Mouse (Mus musculus): Measurements from ENCODE around the gene Olfr1469.
"Not testable (repeated sequence)": the region's sequence is repeated elsewhere in the genome, so short reads cannot be mapped to it uniquely, and the experiment has no call there.

Olfr1469 gene

GRCm38 (mm10) chr19:13407549-13407948, at the start of gene Olfr1469:
TSS of gene Olfr1469 (plus strand) at chr19:13407849.
- DNase-seq, result no peak

DNA sequence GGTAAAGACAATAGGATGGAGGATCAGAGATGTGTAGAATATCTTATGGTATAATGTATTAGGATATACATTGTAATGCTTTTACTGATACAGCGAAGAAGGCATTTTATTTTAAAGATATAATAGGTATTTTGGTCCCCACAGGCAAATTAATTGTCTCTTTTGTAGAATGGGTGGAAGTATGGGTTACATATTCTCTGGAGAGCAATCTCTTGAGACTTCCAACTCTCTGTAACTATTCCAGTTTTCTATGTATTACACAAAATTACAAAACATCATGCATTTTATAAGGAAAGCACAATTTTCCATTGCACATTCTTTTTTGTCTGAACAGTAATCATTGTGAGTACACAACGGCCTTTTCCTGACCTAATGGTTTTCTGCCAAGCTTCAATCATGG, 45.7 kb upstream of the Olfr1469 start, which contains the start of gene Olfr1467:
Gene Olfr1467, plus strand, starts transcription at position 301 of the 400 bp plus-strand sequence.
- no peak for DNase-seq

DNA sequence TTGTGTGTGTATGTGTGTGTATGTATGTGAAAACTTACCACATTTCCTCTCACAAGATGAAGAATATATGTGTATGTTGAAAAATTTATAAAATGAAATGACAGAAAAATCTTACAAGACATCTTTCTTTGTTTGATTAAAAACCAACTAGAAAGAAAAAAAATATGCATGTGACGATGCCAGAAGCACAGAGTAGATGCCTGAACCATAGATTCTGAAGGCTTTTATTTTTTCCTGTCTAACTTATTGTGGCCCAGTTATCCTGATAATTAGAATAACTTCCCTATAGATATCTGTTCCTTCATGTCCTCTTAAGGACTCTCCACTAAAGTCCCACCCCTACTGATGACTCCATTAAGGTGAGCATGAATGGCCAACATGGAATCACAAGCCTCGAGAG, 35.5 kb downstream of the Olfr1469 start, which contains the start of gene Olfr1471:
Gene Olfr1471, plus strand, starts transcription at position 301 of the 400 bp plus-strand sequence.
- not testable (repeated sequence) for DNase-seq

GRCm38 (mm10) chr19:13455986-13456385, 48.3 kb downstream of the Olfr1469 start, which contains the start of gene Olfr1472:
TSS of gene Olfr1472 (minus strand) at chr19:13456086.
- no peak for DNase-seq
